Mouse (Mus musculus) liver, adult 2 months (tissue): ENCODE results near the gene Dnm3.

ENCODE experiments used
- CTCF ChIP-seq: fragments of 200-500 bp; IDR thresholded peaks from 2 replicates; pipeline ENCODE4 v1.5.1; 2011; ENCODE audit warnings: low read depth, low read length, control low read depth
- POLR2A ChIP-seq: fragments of 200-500 bp; IDR thresholded peaks from 2 replicates; pipeline ENCODE4 v1.6.1; 2011; ENCODE audit warnings: low read length, control low read depth; ENCODE audit not compliant: insufficient read depth; ENCODE audit errors: extremely low read depth

- no peak for TF ChIP-seq POLR2A
- TF ChIP-seq CTCF, result no peak
Observed at GRCm38 (mm10) chr1:162039011-162039595, 438.7 kb downstream of the Dnm3 start.
